Mouse (Mus musculus): Measurements from ENCODE around the gene Hus1b.

The Hus1b gene

DNA sequence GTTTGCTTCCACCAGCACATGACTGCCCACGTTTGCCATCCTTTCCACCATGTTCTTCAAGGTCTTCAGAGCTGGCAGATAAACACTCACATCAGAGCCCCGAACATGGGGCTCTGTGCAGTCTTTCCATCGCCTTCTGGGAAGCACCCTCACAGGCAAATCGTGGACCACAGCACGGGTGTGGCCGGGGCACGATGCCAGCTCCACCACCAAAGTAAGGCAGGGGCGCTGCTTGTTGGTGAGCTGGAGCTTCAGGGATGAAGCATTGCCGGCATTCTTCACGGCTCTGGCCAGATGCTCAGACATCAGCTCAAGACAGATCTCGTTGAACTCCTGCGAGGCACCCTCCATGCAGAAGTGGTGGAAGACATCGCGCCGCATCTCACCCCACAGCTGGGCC lies 430 bp downstream of the Hus1b start:
- DNase-seq (ENCODE audit: low spot score), result peak; percentile 12

DNA sequence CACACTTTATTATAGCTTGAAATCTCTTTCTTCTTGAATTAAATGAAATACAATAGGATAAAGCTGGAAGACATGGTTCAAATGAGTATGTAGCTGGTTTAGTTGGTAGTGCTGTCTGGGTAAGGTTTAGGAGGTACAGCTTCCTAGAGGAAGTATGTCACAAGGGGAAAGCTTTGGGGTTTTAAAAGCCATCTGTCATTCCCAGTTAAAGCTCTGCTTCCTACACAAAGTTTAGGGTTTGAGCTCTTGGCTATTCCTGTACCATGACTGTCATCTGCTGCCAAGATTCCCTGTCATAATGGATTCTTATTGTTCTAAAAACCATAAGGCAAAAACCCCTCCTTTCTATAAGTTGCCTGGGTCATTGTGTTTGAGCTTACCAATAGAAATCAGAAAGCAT lies 1.8 kb downstream of the Hus1b start:
- DNase-seq (ENCODE audit: low spot score), result no peak

GRCm38 (mm10) chr13:30932972-30933371 lies 14.6 kb downstream of the Hus1b start:
- DNase-seq (ENCODE audit: low spot score), result no peak

DNA sequence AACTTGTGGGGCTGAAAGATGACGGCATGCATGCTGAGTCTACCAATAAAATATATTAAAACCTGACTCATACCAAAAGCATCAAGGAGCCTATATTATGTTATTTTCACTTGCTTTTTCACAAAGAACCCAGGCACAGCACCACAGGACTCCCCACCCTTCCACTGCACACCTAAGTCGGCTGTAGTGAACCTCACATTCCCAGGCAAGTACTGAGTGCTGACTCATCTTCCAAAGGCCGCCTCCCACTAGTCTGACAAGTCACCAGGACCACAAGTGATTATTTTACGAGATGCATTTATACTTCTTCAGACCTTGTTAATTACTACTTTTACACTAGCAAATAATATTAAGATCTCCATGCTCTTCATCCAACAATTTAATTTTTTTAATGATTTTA lies 15.9 kb downstream of the Hus1b start:
- DNase-seq (ENCODE audit: low spot score), result no peak

GRCm38 (mm10) chr13:30929119-30929518 lies 18.4 kb downstream of the Hus1b start:
- no peak for DNase-seq (ENCODE audit: low spot score)

DNA sequence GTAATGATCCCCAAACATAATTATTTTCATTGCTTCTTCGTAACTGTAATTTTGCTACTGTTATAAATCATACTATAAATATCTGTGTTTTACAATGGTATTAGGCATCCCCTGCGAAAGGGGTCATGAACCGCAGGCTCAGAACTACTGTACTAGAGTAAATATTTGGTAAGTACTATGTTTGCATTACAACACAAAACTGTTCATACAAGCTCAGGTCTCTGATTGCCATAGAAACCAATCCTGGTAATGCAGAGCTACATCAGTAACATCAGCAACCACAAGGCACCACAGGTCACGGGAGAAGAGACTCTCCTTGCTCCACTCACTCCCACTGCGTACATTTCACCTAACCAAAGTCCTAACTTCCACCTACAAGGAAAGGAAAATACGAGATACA lies 23.3 kb downstream of the Hus1b start:
- no peak for DNase-seq (ENCODE audit: low spot score)

- no peak for DNase-seq (ENCODE audit: low spot score)
Observed at GRCm38 (mm10) chr13:30921914-30922313, 25.6 kb downstream of the Hus1b start.

- DNase-seq (ENCODE audit: low spot score), result no peak
Observed at GRCm38 (mm10) chr13:30913757-30914156, 33.8 kb downstream of the Hus1b start.

DNA sequence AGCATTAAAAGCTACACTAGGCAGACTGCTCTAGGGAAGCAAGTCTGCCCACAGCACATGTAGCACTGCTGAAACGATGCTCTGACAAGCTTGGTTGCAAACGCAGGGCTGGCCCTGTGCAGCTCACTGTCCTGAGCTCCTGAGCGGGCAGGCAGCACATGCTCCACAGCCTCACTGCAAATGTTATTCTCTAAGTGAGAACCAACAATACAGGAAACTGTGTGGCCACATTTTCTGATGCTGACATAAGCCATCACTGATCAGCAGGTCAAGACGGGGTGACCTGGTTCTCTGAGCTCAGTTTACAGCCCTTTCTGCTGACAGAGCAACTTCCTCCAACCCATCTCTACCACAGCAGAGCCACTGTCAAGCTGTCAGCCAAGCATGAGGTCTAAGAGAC lies 34.5 kb downstream of the Hus1b start:
- no peak for DNase-seq (ENCODE audit: low spot score)

- DNase-seq (ENCODE audit: low spot score), result no peak
Observed at GRCm38 (mm10) chr13:30911931-30912625, 35.5 kb downstream of the Hus1b start.

DNA sequence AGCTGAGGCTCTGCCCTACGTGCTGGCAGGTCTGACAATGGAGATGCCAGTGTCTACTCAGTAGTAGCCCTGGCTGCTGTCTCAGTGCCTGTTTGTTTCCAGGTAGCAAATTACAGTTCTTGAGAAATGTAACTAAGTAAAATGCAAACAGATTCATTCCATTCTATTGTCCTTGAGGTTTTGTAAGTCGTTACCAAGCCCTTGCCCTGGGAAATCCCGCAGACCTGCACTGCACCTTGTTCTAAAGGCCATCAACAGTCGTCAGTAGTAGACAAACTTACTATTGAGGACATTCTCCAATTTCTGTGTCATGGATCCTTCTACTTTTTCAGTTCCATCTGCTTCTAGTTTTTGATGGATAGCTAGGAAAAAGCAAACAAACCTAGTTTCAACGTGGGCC lies 36.7 kb downstream of the Hus1b start:
- DNase-seq (ENCODE audit: low spot score), result no peak

GRCm38 (mm10) chr13:30902286-30902685 lies 45.3 kb downstream of the Hus1b start:
- DNase-seq (ENCODE audit: low spot score), result no peak

DNA sequence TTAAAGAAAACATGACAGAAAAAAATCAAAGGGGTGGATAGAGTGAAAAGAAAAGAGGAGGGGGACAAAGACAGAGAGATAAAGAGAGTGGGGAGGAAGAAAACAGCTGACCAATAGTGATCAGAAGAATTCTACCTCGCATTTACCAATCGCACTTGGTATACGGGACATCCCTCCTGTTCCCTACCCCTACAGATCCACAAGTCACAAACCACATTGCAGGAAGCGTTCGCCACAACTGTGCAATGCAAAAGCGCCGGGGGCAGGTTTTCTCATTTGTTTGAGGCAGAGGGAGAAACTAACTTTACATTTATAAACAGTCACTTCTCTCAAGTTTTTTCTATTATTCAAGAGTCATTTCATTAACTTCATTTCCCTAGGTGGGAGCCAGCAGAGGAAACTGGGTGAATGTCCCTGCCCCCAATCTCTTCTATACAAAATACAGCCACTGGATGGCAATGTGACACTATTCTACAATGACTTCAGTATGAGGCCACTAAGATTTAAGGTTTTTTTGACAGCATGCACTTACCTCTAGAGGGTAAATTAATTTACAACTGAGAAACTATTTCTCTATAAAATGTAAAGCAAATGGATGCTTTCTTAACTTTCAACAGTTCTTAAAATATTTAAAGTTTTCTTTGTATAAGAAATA lies 46.0 kb downstream of the Hus1b start:
- DNase-seq (ENCODE audit: low spot score), result no peak

Measured in spleen, adult 12 weeks (tissue).